Mouse (Mus musculus) brain, embryonic 14.5 days (tissue): Measurements from ENCODE around the gene Trip6.

ENCODE experiments used
- CTCF ChIP-seq: fragments of 200-500 bp; IDR thresholded peaks from 2 replicates; pipeline ENCODE4 v1.5.1; 2012; ENCODE audit warnings: inconsistent platforms, mild to moderate bottlenecking, moderate library complexity, borderline replicate concordance; ENCODE audit not compliant: insufficient read depth, insufficient read length; ENCODE audit errors: extremely low read depth
- POLR2A ChIP-seq: fragments of 200-500 bp; IDR thresholded peaks from 2 replicates; pipeline ENCODE4 v1.6.1; 2012; ENCODE audit warnings: mild to moderate bottlenecking, inconsistent platforms, borderline replicate concordance; ENCODE audit not compliant: poor library complexity, insufficient read depth, insufficient read length, severe bottlenecking; ENCODE audit errors: extremely low read depth

DNA sequence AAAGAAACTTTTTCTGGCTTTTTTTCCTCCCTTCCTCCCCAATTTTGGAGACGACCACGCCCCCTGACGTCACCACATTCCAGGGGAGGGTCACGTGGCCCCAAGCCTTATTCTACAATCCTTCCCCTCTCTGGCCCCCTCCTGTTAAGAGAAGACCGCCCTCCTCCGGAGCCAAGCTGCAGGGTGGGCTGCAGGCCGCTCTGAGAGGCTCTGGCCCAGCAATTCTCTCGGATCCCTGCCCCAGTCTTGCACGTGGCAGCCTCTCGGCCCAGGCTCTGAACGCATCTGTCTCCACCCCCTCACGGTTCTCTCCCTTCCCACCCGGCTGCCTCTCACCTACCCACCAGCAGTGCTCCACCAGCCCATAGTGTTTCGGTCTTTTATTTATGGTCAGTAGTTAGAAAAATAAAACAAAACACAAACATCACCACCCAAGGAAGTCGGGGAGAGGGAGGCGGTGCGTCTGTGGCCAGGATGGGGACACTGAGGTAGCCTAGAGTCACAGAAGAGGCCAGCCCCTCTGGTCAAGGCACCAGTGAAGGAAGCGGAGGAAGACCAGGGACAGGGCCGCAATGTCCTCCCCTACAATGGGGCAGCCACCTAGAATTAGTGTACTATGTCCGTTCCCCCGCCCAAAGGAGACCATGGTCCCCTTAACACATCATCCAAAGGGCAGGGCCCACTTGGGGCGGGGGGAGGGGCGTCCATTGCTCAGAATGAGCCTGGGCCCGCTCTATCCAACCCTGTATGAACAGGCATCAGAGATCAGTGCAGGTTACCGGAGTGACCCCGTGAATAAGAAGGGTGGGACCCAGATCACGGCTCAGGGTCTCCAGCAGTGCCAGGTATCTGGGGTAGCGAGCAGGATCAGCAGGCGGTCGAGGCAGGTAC is at the start of gene Trip6:
- no peak for TF ChIP-seq POLR2A
- no peak for TF ChIP-seq CTCF
